Mouse (Mus musculus) midbrain, embryonic 11.5 days (tissue): ENCODE results near the gene Rdx. TPM values are rescaled to one million over a fixed set of nuclear protein-coding genes. Genes with fewer than 3 reads are reported as not detected.
A peak's percentile ranks its signal among the peaks of the same experiment; 100 is the strongest.

Experiments
- ATAC-seq: fragments of 200-750 bp; cut with Nextera tagmentation; 2 replicates; pipeline ENCODE4 v1.8.0; 2017; ENCODE audit warnings: moderate TSS enrichment, moderate library complexity; ENCODE audit not compliant: low FRiP score
- DNase-seq: peaks from one replicate; pipeline ENCODE4 v3.0.0; 2015; ENCODE audit warnings: low spot score; ENCODE audit errors: missing footprints
- H3K27ac ChIP-seq: fragments of 300-500 bp; sonication (generic); 2 replicates; pipeline ENCODE4 v1.5.1; 2014; ENCODE audit warnings: low read depth, low read length
- H3K27me3 ChIP-seq: fragments of 300-500 bp; sonication (generic); 2 replicates; pipeline ENCODE4 v1.6.1; 2014; ENCODE audit warnings: mild to moderate bottlenecking, low read length, moderate library complexity, mixed read lengths; ENCODE audit not compliant: control insufficient read depth, insufficient read depth
- H3K36me3 ChIP-seq: fragments of 300-500 bp; sonication (generic); 2 replicates; pipeline ENCODE4 v1.6.1; 2014; ENCODE audit warnings: mild to moderate bottlenecking, low read length, moderate library complexity, mixed read lengths; ENCODE audit not compliant: control insufficient read depth, insufficient read depth
- H3K4me1 ChIP-seq: fragments of 300-500 bp; sonication (generic); 2 replicates; pipeline ENCODE4 v1.6.1; 2014; ENCODE audit warnings: low read length; ENCODE audit not compliant: control insufficient read depth, insufficient read depth
- H3K4me2 ChIP-seq: fragments of 300-500 bp; sonication (generic); 2 replicates; pipeline ENCODE4 v1.6.1; 2014; ENCODE audit warnings: mild to moderate bottlenecking, moderate library complexity
- H3K4me3 ChIP-seq: fragments of 300-500 bp; sonication (generic); 2 replicates; pipeline ENCODE4 v1.5.1; 2014; ENCODE audit warnings: low read depth, low read length
- H3K9ac ChIP-seq: fragments of 300-500 bp; sonication (generic); 2 replicates; pipeline ENCODE4 v1.6.1; 2014; ENCODE audit warnings: low read length
- H3K9me3 ChIP-seq: fragments of 300-500 bp; sonication (generic); 2 replicates; pipeline ENCODE4 v1.6.1; 2016; ENCODE audit warnings: low read length; ENCODE audit not compliant: control insufficient read depth
- WGBS: fragments of 180-500 bp; shearing (Covaris S2); extraction: QIAGEN DNeasy Blood & Tissue Kit; methylation state at CpG from one replicate; pipeline ENCODE4 v1.1.7; 2014; 5-methylcytosine and 5-hydroxymethylcytosine counted together
- polyA plus RNA-seq: library from polyadenylated mRNA; unstranded; fragments of >200 nt; fragmentation: Nextera tagmentation; extraction: Ambion mirVana; gene quantifications from 2 replicates; pipeline ENCODE4 v1.2.1, GENCODE M21; 2014

Gene Rdx
- polyA plus RNA-seq, 1 experiment from 2014 or later = 218 TPM

- H3K27me3 ChIP-seq = no peaks in the 10 kb centered on the region
- 95% methylated on average over 1 of the region's 1 CpGs for WGBS
- H3K36me3 ChIP-seq = no peaks in the 10 kb centered on the region
- H3K9me3 ChIP-seq = no peaks in the 10 kb centered on the region
- DNase-seq (no peak), ATAC-seq (no peak)
- no peak overlapping the region for H3K4me2 ChIP-seq
- no peaks in the 10 kb centered on the region for H3K4me1 ChIP-seq
- no peak overlapping the region for H3K27ac ChIP-seq
- no peak overlapping the region for H3K4me3 ChIP-seq
- H3K9ac ChIP-seq = no peak overlapping the region
Measured at GRCm38 (mm10) chr9:52018505-52018904, 28.5 kb upstream of the Rdx start.

GRCm38 (mm10) chr9:52027257-52028020 lies 19.5 kb upstream of the Rdx start:
- H3K4me1 ChIP-seq = peaks cover 7% of the 10 kb centered on the region; the same call in 1 of the 2 replicates
- no peak for ATAC-seq

GRCm38 (mm10) chr9:52028521-52029405 lies 18.2 kb upstream of the Rdx start:
- no peak overlapping the region for H3K9ac ChIP-seq
- no peak overlapping the region for H3K4me3 ChIP-seq
- no peaks in the 10 kb centered on the region for H3K27me3 ChIP-seq
- H3K4me1 ChIP-seq = peaks cover 7% of the 10 kb centered on the region; the same call in 1 of the 2 replicates
- no peaks in the 10 kb centered on the region for H3K36me3 ChIP-seq
- DNase-seq (peak; percentile 90), ATAC-seq (peak; percentile 67; the same call in 1 of the 2 replicates)
- no peak overlapping the region for H3K4me2 ChIP-seq
- no peaks in the 10 kb centered on the region for H3K9me3 ChIP-seq
- no peak overlapping the region for H3K27ac ChIP-seq
- 58% methylated on average over 9 of the region's 9 CpGs for WGBS

More at GRCm38 (mm10) chr9:52027257-52028020, 19.5 kb upstream of the Rdx start:
- peak; percentile 82 for DNase-seq
- no peak overlapping the region for H3K4me3 ChIP-seq
- H3K4me2 ChIP-seq = no peak overlapping the region
- H3K9me3 ChIP-seq = no peaks in the 10 kb centered on the region
- WGBS = 31% methylated on average over 5 of the region's 5 CpGs
- H3K36me3 ChIP-seq = no peaks in the 10 kb centered on the region
- H3K9ac ChIP-seq = no peak overlapping the region
- no peak overlapping the region for H3K27ac ChIP-seq
- H3K27me3 ChIP-seq = no peaks in the 10 kb centered on the region

GRCm38 (mm10) chr9:52031501-52031900 lies 15.5 kb upstream of the Rdx start:
- Histone ChIP-seq H3K27ac (no peak overlapping the region), H3K4me1 (peaks cover 7% of the 10 kb centered on the region; the same call in 1 of the 2 replicates), H3K27me3 (no peaks in the 10 kb centered on the region), H3K4me3 (no peak overlapping the region), H3K9ac (no peak overlapping the region), H3K4me2 (no peak overlapping the region), H3K9me3 (no peaks in the 10 kb centered on the region), H3K36me3 (no peaks in the 10 kb centered on the region)
- ATAC-seq = no peak
- 39% methylated on average over 2 of the region's 2 CpGs for WGBS
- no peak for DNase-seq

- Histone ChIP-seq H3K9ac (no peak overlapping the region), H3K9me3 (no peaks in the 10 kb centered on the region), H3K4me3 (no peak overlapping the region), H3K27ac (no peak overlapping the region), H3K36me3 (no peaks in the 10 kb centered on the region), H3K4me2 (no peak overlapping the region), H3K27me3 (no peaks in the 10 kb centered on the region), H3K4me1 (no peaks in the 10 kb centered on the region)
- ATAC-seq (no peak), DNase-seq (no peak)
- 100% methylated on average over 1 of the region's 1 CpGs for WGBS
Measured at GRCm38 (mm10) chr9:52037493-52037892, 9.5 kb upstream of the Rdx start.

GRCm38 (mm10) chr9:52041657-52042056 lies 5.3 kb upstream of the Rdx start:
- H3K36me3 ChIP-seq = no peaks in the 10 kb centered on the region
- H3K27me3 ChIP-seq = no peaks in the 10 kb centered on the region
- no peak for ATAC-seq
- no peak overlapping the region for H3K4me3 ChIP-seq
- no peak overlapping the region for H3K4me2 ChIP-seq
- H3K9ac ChIP-seq = no peak overlapping the region
- no peak overlapping the region for H3K27ac ChIP-seq
- WGBS = 83% methylated on average over 2 of the region's 2 CpGs
- DNase-seq = no peak
- H3K4me1 ChIP-seq = no peaks in the 10 kb centered on the region
- H3K9me3 ChIP-seq = no peaks in the 10 kb centered on the region

GRCm38 (mm10) chr9:52046686-52047085 lies 287 bp upstream of the Rdx start:
- DNase-seq = no peak
- WGBS = 30% methylated on average over 5 of the region's 5 CpGs
- ATAC-seq = no peak
- no peak overlapping the region for H3K27ac ChIP-seq
- no peaks in the 10 kb centered on the region for H3K36me3 ChIP-seq
- H3K4me2 ChIP-seq = peak overlapping the region; percentile 54
- H3K9ac ChIP-seq = no peak overlapping the region
- no peaks in the 10 kb centered on the region for H3K9me3 ChIP-seq
- no peaks in the 10 kb centered on the region for H3K27me3 ChIP-seq
- H3K4me1 ChIP-seq = peaks cover 15% of the 10 kb centered on the region; the same call in 1 of the 2 replicates
- H3K4me3 ChIP-seq = no peak overlapping the region

- peak overlapping the region; percentile 99 for H3K9ac ChIP-seq
- peak; percentile 94 for ATAC-seq
- under 1% methylated on average over 82 of the region's 118 CpGs for WGBS
Measured at GRCm38 (mm10) chr9:52047821-52048649, 1.1 kb downstream of the Rdx start.

More at GRCm38 (mm10) chr9:52047821-52048649, 1.1 kb downstream of the Rdx start:
- H3K9me3 ChIP-seq = no peaks in the 10 kb centered on the region
- peak overlapping the region; percentile 93 for H3K4me3 ChIP-seq
- peak overlapping the region; percentile 93 for H3K27ac ChIP-seq
- peak; percentile 98 for DNase-seq
- peaks cover 15% of the 10 kb centered on the region; the same call in 1 of the 2 replicates for H3K4me1 ChIP-seq
- no peaks in the 10 kb centered on the region for H3K36me3 ChIP-seq
- H3K4me2 ChIP-seq = peak overlapping the region; percentile 54
- no peaks in the 10 kb centered on the region for H3K27me3 ChIP-seq
